ENCODE assay signal across 20 mouse cellular contexts in the genomic region with DNA sequence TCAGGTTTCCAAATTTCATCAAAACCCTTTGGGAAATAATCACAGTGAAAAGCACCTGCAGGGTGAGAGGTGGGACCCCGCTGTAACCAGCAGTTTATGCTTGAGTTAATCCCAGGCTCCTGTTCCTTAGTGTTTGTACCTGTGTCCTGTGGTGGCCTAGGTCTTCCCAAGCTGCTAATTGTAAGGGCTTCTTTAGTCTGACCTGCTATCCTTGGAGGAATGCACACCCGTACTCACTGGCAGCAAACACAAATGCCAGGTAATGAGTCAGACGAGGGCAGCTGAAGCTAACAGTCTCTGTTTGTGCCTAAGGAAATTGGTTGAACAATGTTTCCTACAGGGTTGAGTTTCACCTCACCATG. TPM values are rescaled to one million over a fixed set of nuclear protein-coding genes. Genes with fewer than 3 reads are reported as not detected.
DNase-seq lines count a peak whose midpoint lies in the region; ATAC-seq and TF ChIP-seq lines count a peak whose summit lies in the region.
"Had no signal": no experiment of that assay in that cellular context is flagged by ENCODE, and none has a peak within 500 bp of the region (broad histone marks: within the 10 kb centered on the region; RNA-seq: fewer than 3 reads in every experiment).

No protein-coding gene starts in this region.

- peak overlapping the region; percentile 92 for H3K27ac ChIP-seq in gastrocnemius, adult 2 months
- peak overlapping the region; percentile 53; the same call in 1 of the 2 replicates for H3K27ac ChIP-seq in heart, embryonic 12.5 days (ENCODE audit: poor library complexity, severe bottlenecking)
- peak overlapping the region; percentile 87 for H3K27ac ChIP-seq in heart, embryonic 16.5 days (ENCODE audit: low read length)
- H3K27ac ChIP-seq in layer of hippocampus, adult 2 months = no peak overlapping the region
- H3K27ac ChIP-seq: embryonic facial prominence, embryonic 13.5 days; forebrain, embryonic 13.5 days; hindbrain, embryonic 13.5 days; hindbrain, postnatal 0 days had no signal

- peak overlapping the region; percentile 54 for H3K4me3 ChIP-seq in gastrocnemius, adult 2 months
- H3K4me3 ChIP-seq in heart, embryonic 12.5 days = no peak overlapping the region
- H3K4me3 ChIP-seq in heart, embryonic 16.5 days (ENCODE audit: low read length) = no peak overlapping the region
- no peak overlapping the region for H3K4me3 ChIP-seq in myocyte
- H3K4me3 ChIP-seq in layer of hippocampus, adult 2 months = no peak overlapping the region
- H3K4me3 ChIP-seq: embryonic facial prominence, embryonic 13.5 days; forebrain, embryonic 13.5 days; hindbrain, embryonic 13.5 days had no signal

- H3K4me2 ChIP-seq in heart, embryonic 12.5 days = no peak overlapping the region
- 0 out of 2 replicates have a peak overlapping the region, but pooled peaks have one; percentile 13 for H3K4me2 ChIP-seq in heart, embryonic 16.5 days (ENCODE audit: low read depth, low read length)
- peak overlapping the region; percentile 50 for H3K4me2 ChIP-seq in myocyte (ENCODE audit: low read depth)
- H3K4me2 ChIP-seq: embryonic facial prominence, embryonic 13.5 days; forebrain, embryonic 13.5 days; hindbrain, embryonic 13.5 days had no signal

- no peak for ATAC-seq in heart, embryonic 12.5 days (ENCODE audit: insufficient number of reproducible peaks, low FRiP score)
- ATAC-seq in heart, embryonic 16.5 days (replicated peaks; ENCODE audit: extremely low read depth, insufficient read depth, low FRiP score) = no peak
- ATAC-seq: activated CD4-positive, CD25-positive, alpha-beta regulatory T cell, adult 4 months; forebrain, embryonic 13.5 days; forebrain, postnatal 0 days; hindbrain, postnatal 0 days; Patski had no signal

- H3K4me1 ChIP-seq in heart, embryonic 12.5 days (replicated peaks) = peaks cover 23% of the 10 kb centered on the region
- H3K4me1 ChIP-seq in heart, embryonic 16.5 days (ENCODE audit: control insufficient read depth, insufficient read depth, low read length) = peaks cover 23% of the 10 kb centered on the region
- H3K4me1 ChIP-seq: embryonic facial prominence, embryonic 13.5 days; forebrain, embryonic 13.5 days; hindbrain, embryonic 13.5 days had no signal

- TF ChIP-seq CTCF in gastrocnemius, adult 2 months (IDR thresholded peaks at IDR 0.05) = no peak
- TF ChIP-seq CTCF in layer of hippocampus, adult 2 months (conservative IDR thresholded peaks at IDR 0.05) = no peak

- no peak for TF ChIP-seq POLR2A in myocyte (IDR thresholded peaks at IDR 0.05; ENCODE audit: insufficient read length, low read depth)

- no peaks in the 10 kb centered on the region for H3K36me3 ChIP-seq in heart, embryonic 12.5 days
- H3K36me3 ChIP-seq in heart, embryonic 16.5 days (ENCODE audit: control insufficient read depth, insufficient read depth) = no peaks in the 10 kb centered on the region
- no peaks in the 10 kb centered on the region for H3K36me3 ChIP-seq in myocyte (ENCODE audit: control insufficient read depth, insufficient read depth)
- H3K36me3 ChIP-seq: embryonic facial prominence, embryonic 13.5 days; hindbrain, embryonic 13.5 days had no signal

- no peaks in the 10 kb centered on the region for H3K79me2 ChIP-seq in myocyte (ENCODE audit: control insufficient read depth, insufficient read depth)

- H3K27me3 ChIP-seq in heart, embryonic 12.5 days (replicated peaks) = no peaks in the 10 kb centered on the region
- H3K27me3 ChIP-seq in heart, embryonic 16.5 days (ENCODE audit: control insufficient read depth, insufficient read depth, low read length) = no peaks in the 10 kb centered on the region
- H3K27me3 ChIP-seq in myocyte (ENCODE audit: control insufficient read depth, insufficient read depth, insufficient read length) = peaks cover 13% of the 10 kb centered on the region
- H3K27me3 ChIP-seq: CH12.LX; embryonic facial prominence, embryonic 13.5 days; forebrain, embryonic 13.5 days; hindbrain, embryonic 13.5 days had no signal

- H3K9ac ChIP-seq in heart, embryonic 12.5 days = no peak overlapping the region
- 0 out of 2 replicates have a peak overlapping the region, but pooled peaks have one; percentile 25 for H3K9ac ChIP-seq in heart, embryonic 16.5 days (ENCODE audit: low read length)
- H3K9ac ChIP-seq: embryonic facial prominence, embryonic 13.5 days; forebrain, embryonic 13.5 days; forebrain, postnatal 0 days; hindbrain, embryonic 13.5 days had no signal

- DNase-seq in gastrocnemius, adult 2 months = peak; percentile 39
- no peak for DNase-seq in gastrocnemius, postnatal 14 days
- no peak for DNase-seq in heart, postnatal 25 days (ENCODE audit: low spot score)
- no peak for DNase-seq in layer of hippocampus, adult 2 months (ENCODE audit: low spot score in 2 of 2)
- DNase-seq: adrenal gland, postnatal 14 days; cerebellum, adult 11-12 months; cerebellum, adult 9-10 months; cerebellum, postnatal 25 days; forebrain, postnatal 0 days; kidney, adult 18-20 months had no signal

- 54% methylated on average over 3 of the region's 3 CpGs for WGBS in heart, embryonic 12.5 days
- WGBS in heart, embryonic 16.5 days = 41% methylated on average over 3 of the region's 3 CpGs

- intact Hi-C loops in gastrocnemius, adult 2 months (cut with DNase I) = loop anchor here (5.0 kb wide), 1 partner anchor 43 kb away; no protein-coding TSS in a partner anchor
- intact Hi-C loops in gastrocnemius, postnatal 14 days (cut with DNase I; ENCODE audit: low total_unique reads) = no loop called here
- intact Hi-C loops in heart, postnatal 25 days (cut with DNase I) = no loop called here

- no peak overlapping the region for H3ac ChIP-seq in myocyte (ENCODE audit: control insufficient read depth, insufficient read length)

- no peaks in the 10 kb centered on the region for H3K9me3 ChIP-seq in heart, embryonic 12.5 days (replicated peaks)
- no peaks in the 10 kb centered on the region for H3K9me3 ChIP-seq in heart, embryonic 16.5 days (replicated peaks; ENCODE audit: control insufficient read depth, low read length)
- H3K9me3 ChIP-seq: embryonic facial prominence, embryonic 13.5 days; forebrain, embryonic 13.5 days; hindbrain, embryonic 13.5 days had no signal

TF ChIP-seq in myocyte, 11 proteins besides CTCF, POLR2A, EP300 and RAD21:
- TF ChIP-seq USF1 (IDR thresholded peaks at IDR 0.05; ENCODE audit: low read depth) (no peak), E2F4 (IDR thresholded peaks at IDR 0.05; ENCODE audit: insufficient read depth) (no peak), TCF12 (IDR thresholded peaks at IDR 0.05; ENCODE audit: insufficient read depth, poor library complexity, severe bottlenecking) (no peak), TCF3 (IDR thresholded peaks at IDR 0.05; ENCODE audit: insufficient read length, low read depth) (no peak), MYOG (IDR thresholded peaks at IDR 0.05; ENCODE audit: control insufficient read depth in 1 of 3, insufficient read depth in 1 of 3, insufficient read length in 2 of 3, low read depth in 2 of 3) (no peak), MYOD1 (IDR thresholded peaks at IDR 0.05; ENCODE audit: control insufficient read depth in 1 of 3, insufficient read length in 2 of 3, low read depth in 2 of 3) (no peak), CEBPB (IDR thresholded peaks at IDR 0.05; ENCODE audit: insufficient read depth, poor library complexity, severe bottlenecking) (no peak), POLR2AphosphoS2 (IDR thresholded peaks at IDR 0.05; ENCODE audit: insufficient read length, low read depth) (no peak), SRF (IDR thresholded peaks at IDR 0.05; ENCODE audit: control insufficient read depth, insufficient read length, low read depth) (no peak), MAX (IDR thresholded peaks at IDR 0.05; ENCODE audit: low read depth) (no peak), REST (IDR thresholded peaks at IDR 0.05; ENCODE audit: insufficient read depth, insufficient read length) (no peak)

RNA-seq across cellular contexts. Expression of gene Fxr1, which starts 25.6 kb away (rescaled TPM):
- total RNA-seq in gastrocnemius, adult 2 months (2021) = 100 to 1,000 TPM; 397 to 430 TPM
- 100 to 1,000 TPM; 388 to 401 TPM for total RNA-seq in gastrocnemius, postnatal 14 days (2021)
- polyA plus RNA-seq in heart, embryonic 12.5 days (2016; fragmentation: Nextera tagmentation; extraction: Ambion mirVana) = 76.1 and 79.7 TPM in 2 replicates
- 100 to 1,000 TPM; 164 to 192 TPM for total RNA-seq in heart, postnatal 25 days (2021)
- polyA plus RNA-seq in heart, embryonic 16.5 days (2015; fragmentation: Nextera tagmentation; extraction: Ambion mirVana) = 67.4 and 73.1 TPM in 2 replicates
- polyA plus RNA-seq in myocyte (2012; fragmentation: generic; extraction: Trizol) = 63.2 TPM
- 10 to 100 TPM; 82.8 to 83.4 TPM for total RNA-seq in layer of hippocampus, adult 2 months (2021)
